Mouse (Mus musculus) frontal cortex, adult (tissue): ENCODE data around the gene Olfr16.

ENCODE experiments used
- ATAC-seq: cut with Nextera tagmentation; 2 replicates; pipeline ENCODE4 v1.9.2; 2017; ENCODE audit warnings: mild to moderate bottlenecking, moderate library complexity, mixed read lengths; ENCODE audit not compliant: low TSS enrichment

Olfr16 gene

DNA sequence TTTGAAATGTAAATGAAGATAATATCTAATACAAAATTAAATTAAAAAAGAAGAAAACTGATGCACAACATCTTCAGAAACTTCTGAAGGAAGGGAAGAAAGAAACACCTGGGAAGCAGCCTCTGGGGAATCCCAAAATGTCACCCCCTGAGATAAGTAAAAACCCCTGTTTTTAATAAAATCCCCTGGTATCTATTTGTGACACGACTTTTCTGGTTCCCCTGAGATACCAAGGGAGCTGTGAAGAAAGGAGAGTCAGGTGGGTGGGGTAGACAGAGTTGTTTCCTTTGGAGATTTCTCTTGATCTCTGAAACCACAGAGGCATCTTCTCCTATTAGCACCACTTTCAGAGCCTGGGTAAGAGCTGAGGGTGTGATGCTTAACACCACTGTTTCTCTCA is at the start of gene Olfr16:
Gene Olfr16, plus strand, starts transcription at position 250 of the 400 bp plus-strand sequence.
- ATAC-seq, result no peak

DNA sequence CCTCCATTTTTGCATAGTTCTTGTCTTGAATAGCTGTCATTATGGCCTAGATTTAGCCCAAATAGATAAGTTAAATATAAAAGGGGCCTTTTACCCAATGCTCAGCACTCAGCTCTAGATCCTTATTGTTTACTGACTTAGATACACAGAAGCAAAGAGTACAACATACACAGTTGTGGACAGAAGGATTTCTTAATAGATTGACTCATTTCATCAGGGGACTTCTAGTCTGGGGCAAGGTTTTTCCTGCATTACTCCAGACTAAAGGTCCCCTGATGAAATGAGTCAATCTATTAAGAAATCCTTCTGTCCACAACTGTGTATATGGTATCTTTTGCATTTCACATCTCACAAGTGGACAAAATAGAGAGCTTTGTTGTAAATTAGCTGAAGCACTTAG is 46.9 kb upstream of the Olfr16 start:
- ATAC-seq, result no peak

DNA sequence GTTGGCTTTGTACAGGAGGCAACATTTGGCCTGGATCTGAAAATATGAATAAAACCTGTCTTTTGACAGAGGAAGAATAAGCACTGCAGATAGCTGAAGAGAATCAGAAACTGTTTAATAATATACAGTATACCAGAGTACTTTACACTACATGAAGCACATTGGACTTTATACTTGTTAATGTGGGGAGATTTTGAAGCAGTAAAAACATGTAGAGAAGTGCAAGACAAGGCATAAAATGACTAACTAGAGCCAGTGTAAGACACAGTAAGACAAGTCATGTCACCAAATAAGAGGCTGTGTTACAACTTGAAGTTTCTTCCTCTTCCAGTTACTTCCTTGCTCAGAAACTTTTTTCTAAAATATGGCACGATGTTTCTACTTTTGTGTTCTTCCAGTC is 33.1 kb upstream of the Olfr16 start:
- ATAC-seq, result no peak

DNA sequence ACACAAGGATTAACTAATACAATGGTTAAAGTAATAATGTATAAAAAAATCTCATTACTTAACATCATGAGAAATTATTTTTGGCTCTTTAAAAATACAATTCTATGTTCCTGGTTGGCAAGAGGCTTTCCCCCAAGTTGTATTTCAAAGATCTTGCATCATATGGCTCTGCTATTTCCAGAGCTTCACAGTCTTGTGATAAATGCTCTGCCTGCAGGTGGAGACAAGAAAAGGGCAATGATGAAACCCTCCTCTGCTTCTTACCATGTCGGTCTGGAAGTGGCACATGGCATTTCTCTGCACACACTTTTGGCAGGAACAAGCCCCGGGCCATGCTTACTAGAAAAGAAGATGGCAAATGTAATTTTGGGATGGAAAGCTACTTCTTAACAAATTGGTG is 31.8 kb upstream of the Olfr16 start:
- no peak; the same call in 1 of the 2 replicates for ATAC-seq

DNA sequence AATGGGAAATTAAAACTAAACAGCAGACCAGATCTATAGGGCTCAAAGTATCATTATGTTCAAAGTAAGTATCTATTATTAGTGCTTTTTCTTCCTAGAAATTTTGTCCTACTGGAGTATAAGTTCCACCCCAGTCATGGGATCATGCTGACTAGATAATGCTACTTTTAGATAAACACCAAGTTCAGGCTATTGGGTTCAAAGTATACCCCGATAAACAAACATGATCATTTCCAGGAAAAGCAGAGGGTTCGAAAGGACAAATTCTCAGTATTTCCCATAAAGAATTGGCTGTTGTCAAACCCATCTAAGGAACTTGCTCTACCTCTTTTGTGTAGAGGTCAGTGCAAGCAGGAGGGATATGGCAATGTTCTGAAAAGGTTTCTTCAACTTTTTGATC is 18.0 kb upstream of the Olfr16 start:
- ATAC-seq, result no peak

DNA sequence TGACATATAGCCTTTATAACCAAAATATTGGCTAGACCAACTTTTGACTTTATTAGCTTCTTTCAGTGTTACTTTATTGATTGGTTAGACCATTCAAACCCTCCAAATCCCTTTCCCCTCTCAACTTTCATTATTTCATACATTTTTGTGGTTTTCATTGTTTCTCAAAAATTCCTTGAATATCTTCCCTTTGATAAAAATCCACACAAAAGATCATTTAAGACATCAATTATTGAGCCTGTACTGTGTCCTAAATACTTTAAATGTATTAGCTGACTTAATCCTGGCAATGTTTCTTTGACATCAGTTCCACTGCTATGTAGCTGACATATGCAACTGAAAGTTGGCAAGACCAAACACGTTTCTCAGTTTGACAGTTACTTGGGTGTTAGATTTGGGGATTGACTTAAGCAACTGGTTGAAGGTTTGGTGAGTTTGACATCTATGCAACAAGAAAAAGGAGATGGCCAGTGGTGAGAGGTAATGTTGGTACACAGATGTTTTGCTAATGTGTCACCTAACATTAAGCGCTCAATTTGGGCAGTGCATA is 1.0 kb downstream of the Olfr16 start:
- ATAC-seq, result no peak

DNA sequence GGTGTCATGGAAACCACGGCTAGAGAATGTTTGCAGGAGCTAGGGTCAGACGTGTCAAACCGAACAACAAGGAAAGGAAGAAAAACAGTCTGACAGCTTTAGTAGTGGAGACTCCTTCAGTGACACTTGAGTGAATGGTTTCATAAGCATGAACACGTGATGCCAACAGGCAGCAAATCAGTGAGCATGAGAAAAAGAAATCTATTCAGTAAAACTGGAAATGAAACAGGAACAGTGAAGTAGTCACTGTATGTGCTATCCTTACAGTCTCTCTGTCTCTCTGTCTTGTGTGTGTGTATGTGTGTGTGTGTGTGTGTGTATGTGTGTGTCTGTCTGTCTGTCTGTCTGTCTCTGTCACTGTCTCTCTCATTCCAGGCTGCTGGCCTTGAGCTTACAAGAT is 5.2 kb downstream of the Olfr16 start:
- no peak for ATAC-seq

DNA sequence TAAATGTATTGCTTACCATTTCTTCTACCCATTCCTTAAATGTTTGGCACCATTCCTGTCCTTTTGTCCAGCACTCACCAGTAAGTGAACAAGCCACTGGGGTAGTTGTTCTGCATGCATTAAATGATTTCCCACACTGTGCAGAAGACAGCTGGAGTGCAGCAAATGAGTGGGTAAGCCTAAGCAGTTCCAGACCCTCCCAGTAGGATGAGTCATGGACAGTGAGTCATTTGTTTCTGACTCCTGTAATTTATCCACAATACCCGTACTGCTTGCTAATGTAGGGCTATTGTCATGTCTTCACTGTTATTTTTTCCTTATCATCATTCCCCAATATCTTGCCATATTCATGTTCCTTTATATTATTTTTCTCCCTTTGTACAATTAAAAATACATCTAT is 10.2 kb downstream of the Olfr16 start:
- peak; percentile 98 for ATAC-seq

DNA sequence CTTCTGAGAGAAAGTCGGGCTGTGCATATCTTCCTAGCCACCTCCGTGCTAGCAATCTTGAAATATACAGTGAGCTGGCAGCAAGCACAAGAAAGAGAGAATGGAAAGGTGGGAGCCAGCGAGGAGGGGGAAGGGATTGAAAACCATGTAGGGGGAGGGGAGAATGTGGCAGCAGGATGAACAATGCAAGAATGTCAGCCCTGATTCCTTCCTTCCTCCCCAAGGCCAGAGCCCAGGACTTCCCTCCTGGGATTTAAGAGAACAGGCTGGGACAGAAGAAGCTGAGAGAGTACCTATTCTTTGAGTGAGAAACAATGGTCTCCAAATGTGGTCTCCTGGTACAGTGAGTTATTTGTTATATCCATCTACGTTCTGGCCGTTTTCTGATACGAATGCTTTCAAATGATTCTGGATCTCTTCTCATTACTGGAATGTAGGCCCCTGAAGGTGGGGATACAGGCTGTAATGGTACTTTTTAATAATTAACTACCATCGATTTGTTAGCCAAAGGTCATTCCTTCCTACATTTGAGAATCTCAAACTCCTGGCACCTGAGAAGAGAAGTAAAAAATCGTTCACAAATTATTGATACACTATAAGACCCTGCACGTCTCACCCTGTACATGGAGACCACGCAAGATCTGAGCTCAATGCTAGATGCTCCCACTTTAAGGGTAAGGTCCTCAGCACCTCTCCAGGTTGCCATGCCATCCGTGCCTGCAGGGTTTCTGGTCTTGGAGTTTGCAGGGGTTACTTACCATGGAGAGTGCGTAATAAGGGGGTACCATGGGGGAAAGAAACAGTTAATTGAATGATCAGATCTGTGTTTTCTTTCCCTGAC is 39.8 kb downstream of the Olfr16 start:
- no peak for ATAC-seq

DNA sequence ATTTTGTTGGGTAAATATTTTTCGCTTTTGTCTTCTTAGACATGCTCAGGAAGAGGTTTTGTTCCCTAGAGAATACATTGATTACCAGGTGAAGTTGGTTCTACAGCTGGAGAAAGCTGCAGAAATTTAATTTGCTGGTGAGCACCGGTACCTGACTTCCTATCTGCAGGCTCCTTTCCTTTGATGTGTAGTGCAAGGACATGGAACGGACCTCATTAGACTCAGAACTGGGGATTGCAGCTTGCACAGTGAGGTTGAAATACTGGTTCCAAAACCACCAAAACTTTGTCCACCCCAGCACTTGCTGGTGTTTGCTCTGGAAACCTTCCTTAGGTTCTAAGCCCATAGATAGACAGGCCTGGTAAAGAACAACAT is 40.4 kb downstream of the Olfr16 start:
- no peak for ATAC-seq
